Mouse (Mus musculus) liver, postnatal 0 days (tissue): Measurements from ENCODE around the gene Polr1a.

Experiments
- CTCF ChIP-seq: sonication (generic); IDR thresholded peaks from 2 replicates; pipeline ENCODE4 v1.5.1; 2016; ENCODE audit warnings: antibody characterized with exemption, low read depth
- EP300 ChIP-seq: IDR thresholded peaks from 2 replicates; pipeline ENCODE4 v1.6.1; 2016; ENCODE audit warnings: antibody characterized with exemption, low read depth, mild to moderate bottlenecking

DNA sequence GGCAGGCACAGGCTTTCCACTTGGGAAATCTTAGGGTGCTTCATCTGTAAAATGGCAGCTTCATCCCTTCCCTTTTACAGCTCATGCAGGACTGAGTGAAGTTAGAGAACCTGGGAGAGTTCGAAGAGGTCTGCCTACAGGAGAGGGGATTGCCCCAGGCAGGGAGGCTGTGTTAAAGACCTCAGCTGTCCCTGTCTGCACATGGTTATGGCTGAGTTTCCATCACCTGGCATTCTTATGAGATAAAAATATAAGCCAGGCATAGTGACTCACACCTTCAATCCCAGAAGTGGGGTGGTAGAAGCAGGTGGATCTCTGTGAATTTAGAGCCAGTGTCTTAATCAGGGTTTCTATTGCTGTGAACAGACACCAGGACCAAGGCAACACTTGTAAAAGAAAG lies 100.6 kb downstream of the Polr1a start:
- TF ChIP-seq CTCF (no peak), EP300 (no peak)
